Comparison of ENCODE assay signal across 23 mouse cellular contexts in the genomic region with DNA sequence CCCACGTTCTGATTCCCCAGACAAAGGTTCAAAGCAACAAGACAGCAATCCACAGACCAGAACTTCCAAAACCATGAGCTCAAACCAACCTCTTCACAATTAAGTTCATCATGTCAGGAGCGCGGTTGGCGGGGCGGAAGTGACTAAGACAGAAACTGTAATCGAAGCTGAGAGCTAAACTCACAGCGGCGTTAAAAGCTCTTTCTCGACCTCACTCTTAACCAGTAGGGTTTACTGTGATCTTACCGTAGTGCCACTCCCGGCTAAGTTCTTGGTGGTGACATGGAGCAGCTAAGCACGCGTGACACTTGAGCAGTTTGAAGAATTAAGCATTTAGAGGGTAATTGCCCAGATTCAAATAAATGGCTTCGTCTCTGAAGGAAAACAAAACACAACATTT.
DNase-seq lines count a peak whose midpoint lies in the region; ATAC-seq lines count a peak whose summit lies in the region.
"Had no signal": no experiment of that assay in that cellular context is flagged by ENCODE, and none has a peak within 500 bp of the region (broad histone marks: within the 10 kb centered on the region; RNA-seq: fewer than 3 reads in every experiment).

No protein-coding gene starts in this region.

- no peak overlapping the region for H3K27ac ChIP-seq in embryonic facial prominence, embryonic 14.5 days (replicated peaks; ENCODE audit: low read depth, low read length)
- no peak overlapping the region for H3K27ac ChIP-seq in embryonic facial prominence, embryonic 10.5 days (replicated peaks)
- H3K27ac ChIP-seq in liver, embryonic 11.5 days (ENCODE audit: low read depth, low read length), result peak overlapping the region; percentile 92; the same call in 1 of the 2 replicates
- no peak overlapping the region for H3K27ac ChIP-seq in hindbrain, embryonic 12.5 days
- H3K27ac ChIP-seq: limb, embryonic 15.5 days; midbrain, embryonic 15.5 days had no signal

- H3K9ac ChIP-seq in embryonic facial prominence, embryonic 14.5 days (ENCODE audit: low read depth, low read length), result no peak overlapping the region
- no peak overlapping the region for H3K9ac ChIP-seq in liver, embryonic 11.5 days (ENCODE audit: low read depth, low read length)
- no peak overlapping the region for H3K9ac ChIP-seq in hindbrain, embryonic 12.5 days
- H3K9ac ChIP-seq: limb, embryonic 15.5 days; midbrain, embryonic 15.5 days; stomach, embryonic 15.5 days had no signal

- H3K4me1 ChIP-seq in embryonic facial prominence, embryonic 14.5 days (ENCODE audit: control insufficient read depth, insufficient read depth, low read length), result no peaks in the 10 kb centered on the region
- H3K4me1 ChIP-seq in embryonic facial prominence, embryonic 10.5 days, result peaks cover 20% of the 10 kb centered on the region; the same call in 1 of the 2 replicates
- peaks cover 33% of the 10 kb centered on the region for H3K4me1 ChIP-seq in liver, embryonic 11.5 days (replicated peaks; ENCODE audit: control insufficient read depth, insufficient read depth, low read length)
- H3K4me1 ChIP-seq in hindbrain, embryonic 12.5 days, result no peaks in the 10 kb centered on the region
- H3K4me1 ChIP-seq: limb, embryonic 15.5 days had no signal

- H3K36me3 ChIP-seq in embryonic facial prominence, embryonic 14.5 days (ENCODE audit: control insufficient read depth, insufficient read depth, low read length), result 0 out of 2 replicates have a peak, but pooled peaks cover 14% of the 10 kb centered on the region
- H3K36me3 ChIP-seq in embryonic facial prominence, embryonic 10.5 days (replicated peaks), result peaks cover 30% of the 10 kb centered on the region
- H3K36me3 ChIP-seq in liver, embryonic 11.5 days (ENCODE audit: control insufficient read depth, insufficient read depth, low read length), result peaks cover 2% of the 10 kb centered on the region; the same call in 1 of the 2 replicates
- H3K36me3 ChIP-seq in hindbrain, embryonic 12.5 days, result 0 out of 2 replicates have a peak, but pooled peaks cover 16% of the 10 kb centered on the region
- H3K36me3 ChIP-seq: midbrain, embryonic 15.5 days; stomach, embryonic 15.5 days had no signal

- no peaks in the 10 kb centered on the region for H3K9me3 ChIP-seq in embryonic facial prominence, embryonic 14.5 days (ENCODE audit: control insufficient read depth, low read length)
- H3K9me3 ChIP-seq in embryonic facial prominence, embryonic 10.5 days, result 0 out of 2 replicates have a peak, but pooled peaks cover 2% of the 10 kb centered on the region
- no peaks in the 10 kb centered on the region for H3K9me3 ChIP-seq in liver, embryonic 11.5 days (ENCODE audit: control insufficient read depth, low read length)
- 0 out of 2 replicates have a peak, but pooled peaks cover 3% of the 10 kb centered on the region for H3K9me3 ChIP-seq in hindbrain, embryonic 12.5 days (replicated peaks)
- H3K9me3 ChIP-seq: limb, embryonic 15.5 days; megakaryocyte, embryonic 14.5 days; midbrain, embryonic 15.5 days; stomach, embryonic 15.5 days had no signal

- 84% methylated on average over 14 of the region's 14 CpGs for WGBS in embryonic facial prominence, embryonic 14.5 days
- 87% methylated on average over 14 of the region's 14 CpGs for WGBS in embryonic facial prominence, embryonic 10.5 days
- WGBS in liver, embryonic 11.5 days, result 91% methylated on average over 14 of the region's 14 CpGs
- WGBS in hindbrain, embryonic 12.5 days, result 93% methylated on average over 14 of the region's 14 CpGs

- H3K4me3 ChIP-seq in embryonic facial prominence, embryonic 14.5 days (ENCODE audit: low read depth, low read length), result no peak overlapping the region
- no peak overlapping the region for H3K4me3 ChIP-seq in embryonic facial prominence, embryonic 10.5 days
- H3K4me3 ChIP-seq in liver, embryonic 11.5 days (ENCODE audit: low read depth, low read length), result no peak overlapping the region
- no peak overlapping the region for H3K4me3 ChIP-seq in hindbrain, embryonic 12.5 days
- H3K4me3 ChIP-seq: limb, embryonic 15.5 days; midbrain, embryonic 15.5 days; stomach, embryonic 15.5 days had no signal

- no peaks in the 10 kb centered on the region for H3K27me3 ChIP-seq in embryonic facial prominence, embryonic 14.5 days (replicated peaks; ENCODE audit: control insufficient read depth, insufficient read depth, low read length)
- H3K27me3 ChIP-seq in embryonic facial prominence, embryonic 10.5 days (replicated peaks; ENCODE audit: low read depth, poor library complexity, severe bottlenecking), result no peaks in the 10 kb centered on the region
- H3K27me3 ChIP-seq in liver, embryonic 11.5 days (replicated peaks; ENCODE audit: control insufficient read depth, insufficient read depth, low read length), result no peaks in the 10 kb centered on the region
- no peaks in the 10 kb centered on the region for H3K27me3 ChIP-seq in hindbrain, embryonic 12.5 days
- H3K27me3 ChIP-seq: limb, embryonic 15.5 days; megakaryocyte, embryonic 14.5 days; midbrain, embryonic 15.5 days; stomach, embryonic 15.5 days had no signal

- ATAC-seq in embryonic facial prominence, embryonic 14.5 days (ENCODE audit: low read depth), result peak; percentile 15; the same call in 1 of the 2 replicates
- ATAC-seq in liver, embryonic 11.5 days (replicated peaks; ENCODE audit: low FRiP score), result no peak
- ATAC-seq in hindbrain, embryonic 12.5 days (ENCODE audit: low FRiP score), result no peak
- ATAC-seq: forebrain, embryonic 14.5 days; hindbrain, embryonic 16.5 days; midbrain, embryonic 15.5 days had no signal

- DNase-seq in embryonic facial prominence, embryonic 14.5 days (ENCODE audit: low spot score), result no peak
- no peak for DNase-seq in embryonic facial prominence, embryonic 10.5 days (ENCODE audit: low spot score)
- DNase-seq in liver, embryonic 11.5 days (ENCODE audit: low spot score), result no peak
- DNase-seq in liver, result no peak
- DNase-seq in induced T-regulatory cell, adult 2 months (ENCODE audit: low read depth), result peak; percentile 92
- DNase-seq in cerebellum, adult 11-12 months, result no peak
- no peak for DNase-seq in layer of hippocampus, adult 11-12 months (ENCODE audit: low spot score)
- DNase-seq: adrenal gland, adult 8-10 months; cerebellum, adult 11 months; cerebellum, postnatal 25 days; gastrocnemius, postnatal 36 days; heart, postnatal 14 days; kidney, adult 18-20 months; kidney, postnatal 4 days; layer of hippocampus, postnatal 36 days; spleen, adult 18-20 months had no signal

- no peak overlapping the region for H3K4me2 ChIP-seq in embryonic facial prominence, embryonic 14.5 days (ENCODE audit: low read depth, low read length)
- no peak overlapping the region for H3K4me2 ChIP-seq in liver, embryonic 11.5 days
- no peak overlapping the region for H3K4me2 ChIP-seq in hindbrain, embryonic 12.5 days (replicated peaks)
- H3K4me2 ChIP-seq: limb, embryonic 15.5 days; midbrain, embryonic 15.5 days had no signal
